ENCODE assay signal across 13 mouse cellular contexts in the genomic region with DNA sequence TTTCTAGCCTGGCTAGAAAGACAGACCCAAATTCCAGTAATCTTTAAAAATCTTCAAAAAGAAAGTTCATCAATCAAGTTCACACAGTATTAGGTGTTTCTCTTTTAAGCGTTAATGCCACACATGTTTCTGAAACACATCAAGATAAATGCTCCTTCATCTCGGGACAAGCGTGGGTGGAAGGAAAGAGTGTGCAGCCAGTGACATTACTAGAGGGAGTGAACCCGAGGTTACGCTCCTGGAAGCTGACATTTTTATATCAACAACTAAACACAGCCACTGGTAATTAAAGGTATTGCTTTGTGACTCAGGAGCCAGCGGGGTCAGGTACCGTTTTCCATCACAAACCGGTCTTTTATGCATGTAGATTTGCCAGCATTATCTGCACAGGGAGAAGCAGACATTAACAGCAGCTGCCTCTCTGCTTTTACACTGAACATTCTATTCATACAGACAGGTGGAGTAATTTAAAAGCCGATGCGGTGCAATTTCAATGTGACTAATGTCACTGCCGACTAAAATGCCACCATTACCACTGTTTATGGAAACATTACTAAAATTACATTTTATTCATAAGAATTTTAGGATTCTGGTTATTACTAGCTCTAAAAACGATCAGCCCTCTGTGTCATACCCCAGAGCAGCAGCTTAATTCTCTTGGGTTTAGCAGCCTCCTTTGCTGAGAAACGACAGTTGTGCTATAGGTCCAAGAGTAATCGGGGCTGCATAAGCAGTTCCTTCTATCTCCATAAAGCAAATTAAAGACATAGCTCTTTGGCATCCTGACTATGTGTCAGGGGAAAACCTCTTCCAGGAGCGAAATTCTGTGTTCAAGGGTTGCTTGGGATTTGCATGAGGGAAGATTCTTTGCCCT.
DNase-seq lines count a peak whose midpoint lies in the region; ATAC-seq and TF ChIP-seq lines count a peak whose summit lies in the region.
"Had no signal": no experiment of that assay in that cellular context is flagged by ENCODE, and none has a peak within 500 bp of the region (broad histone marks: within the 10 kb centered on the region; RNA-seq: fewer than 3 reads in every experiment).

No protein-coding gene starts in this region.

- ATAC-seq in heart, embryonic 11.5 days (replicated peaks; ENCODE audit: insufficient number of reproducible peaks, low FRiP score, low TSS enrichment) = no peak
- no peak for ATAC-seq in hindbrain, embryonic 11.5 days (ENCODE audit: low FRiP score)
- ATAC-seq in midbrain, postnatal 0 days (ENCODE audit: low FRiP score) = 0 out of 2 replicates have a peak, but pooled peaks have one; percentile 48
- ATAC-seq in kidney, embryonic 16.5 days (ENCODE audit: low FRiP score, low TSS enrichment) = no peak

- TF ChIP-seq CTCF in midbrain, postnatal 0 days (IDR thresholded peaks at IDR 0.05) = peak; percentile 39

- DNase-seq in heart, postnatal 36 days = no peak
- DNase-seq in R1 (ENCODE audit: low read depth, low spot score) = peak; percentile 28
- DNase-seq in hindbrain, embryonic 11.5 days (ENCODE audit: low spot score) = no peak
- DNase-seq in midbrain, postnatal 0 days (ENCODE audit: low spot score) = peak; percentile 28
- DNase-seq in layer of hippocampus, adult 9-11 months = no peak
- no peak for DNase-seq in right cerebral cortex, postnatal 4 days
- DNase-seq: cerebellum, adult 9-11 months; gastrocnemius, postnatal 25 days; kidney, adult 8-10 months; lung, adult 18-20 months had no signal

- intact Hi-C loops in heart, postnatal 36 days (cut with DNase I) = no loop called here

- H3K27me3 ChIP-seq in heart, embryonic 11.5 days (ENCODE audit: control insufficient read depth, insufficient read depth, low read length) = no peaks in the 10 kb centered on the region
- H3K27me3 ChIP-seq in hindbrain, embryonic 11.5 days (ENCODE audit: control insufficient read depth, insufficient read depth, low read length) = no peaks in the 10 kb centered on the region
- no peaks in the 10 kb centered on the region for H3K27me3 ChIP-seq in midbrain, postnatal 0 days (ENCODE audit: insufficient read depth, low read length)
- H3K27me3 ChIP-seq in kidney, embryonic 16.5 days (ENCODE audit: insufficient read depth, low read length) = no peaks in the 10 kb centered on the region
- H3K27me3 ChIP-seq: megakaryocyte, embryonic 14.5 days had no signal

- H3K4me3 ChIP-seq in heart, embryonic 11.5 days (ENCODE audit: low read depth, low read length) = no peak overlapping the region
- H3K4me3 ChIP-seq in hindbrain, embryonic 11.5 days (ENCODE audit: low read depth, low read length) = no peak overlapping the region
- 0 out of 2 replicates have a peak overlapping the region, but pooled peaks have one; percentile 1 for H3K4me3 ChIP-seq in midbrain, postnatal 0 days (ENCODE audit: low read depth, low read length)
- H3K4me3 ChIP-seq in kidney, embryonic 16.5 days (ENCODE audit: low read length) = no peak overlapping the region
- H3K4me3 ChIP-seq: megakaryocyte, embryonic 14.5 days had no signal

- H3K9me3 ChIP-seq in heart, embryonic 11.5 days (replicated peaks; ENCODE audit: control insufficient read depth, low read length) = no peaks in the 10 kb centered on the region
- no peaks in the 10 kb centered on the region for H3K9me3 ChIP-seq in hindbrain, embryonic 11.5 days (ENCODE audit: control insufficient read depth, low read length)
- no peaks in the 10 kb centered on the region for H3K9me3 ChIP-seq in midbrain, postnatal 0 days (ENCODE audit: low read length)
- no peaks in the 10 kb centered on the region for H3K9me3 ChIP-seq in kidney, embryonic 16.5 days (ENCODE audit: low read length)
- H3K9me3 ChIP-seq: megakaryocyte, embryonic 14.5 days had no signal

- no peak overlapping the region for H3K4me2 ChIP-seq in heart, embryonic 11.5 days
- no peak overlapping the region for H3K4me2 ChIP-seq in hindbrain, embryonic 11.5 days (replicated peaks; ENCODE audit: low read depth, low read length)
- peak overlapping the region; percentile 28 for H3K4me2 ChIP-seq in midbrain, postnatal 0 days (ENCODE audit: low read depth, low read length, poor library complexity, severe bottlenecking)
- no peak overlapping the region for H3K4me2 ChIP-seq in kidney, embryonic 16.5 days (replicated peaks; ENCODE audit: low read depth, low read length)

- peaks cover 33% of the 10 kb centered on the region for H3K4me1 ChIP-seq in heart, embryonic 11.5 days (ENCODE audit: control insufficient read depth, insufficient read depth, low read length)
- H3K4me1 ChIP-seq in hindbrain, embryonic 11.5 days (replicated peaks; ENCODE audit: control insufficient read depth, insufficient read depth, low read length) = peaks cover 5% of the 10 kb centered on the region; the same call in 1 of the 2 replicates
- H3K4me1 ChIP-seq in midbrain, postnatal 0 days (ENCODE audit: insufficient read depth, low read length) = no peaks in the 10 kb centered on the region; the same call in 1 of the 2 replicates
- H3K4me1 ChIP-seq in kidney, embryonic 16.5 days (ENCODE audit: insufficient read depth, low read length) = peaks cover 7% of the 10 kb centered on the region; the same call in 1 of the 2 replicates

- H3K36me3 ChIP-seq in heart, embryonic 11.5 days (ENCODE audit: control insufficient read depth, insufficient read depth, low read length) = peaks cover 2% of the 10 kb centered on the region; the same call in 1 of the 2 replicates
- H3K36me3 ChIP-seq in hindbrain, embryonic 11.5 days (ENCODE audit: control insufficient read depth, insufficient read depth, low read length) = no peaks in the 10 kb centered on the region
- H3K36me3 ChIP-seq in midbrain, postnatal 0 days (ENCODE audit: insufficient read depth, low read length) = no peaks in the 10 kb centered on the region
- H3K36me3 ChIP-seq in kidney, embryonic 16.5 days (ENCODE audit: insufficient read depth, low read length) = 0 out of 2 replicates have a peak, but pooled peaks cover 5% of the 10 kb centered on the region

- H3K27ac ChIP-seq in heart, embryonic 11.5 days (ENCODE audit: low read depth, low read length) = peak overlapping the region; percentile 10; the same call in 1 of the 2 replicates
- H3K27ac ChIP-seq in hindbrain, embryonic 11.5 days (ENCODE audit: low read depth, low read length) = peak overlapping the region; percentile 53; the same call in 1 of the 2 replicates
- peak overlapping the region; percentile 62 for H3K27ac ChIP-seq in midbrain, postnatal 0 days (ENCODE audit: low read depth, low read length)
- H3K27ac ChIP-seq in kidney, embryonic 16.5 days (ENCODE audit: low read length) = no peak overlapping the region

- WGBS in heart, embryonic 11.5 days (ENCODE audit: insufficient replicate concordance) = 52% methylated on average over 15 of the region's 15 CpGs
- 63% methylated on average over 15 of the region's 15 CpGs for WGBS in hindbrain, embryonic 11.5 days
- WGBS in midbrain, postnatal 0 days = 36% methylated on average over 15 of the region's 15 CpGs
- 37% methylated on average over 15 of the region's 15 CpGs for WGBS in kidney, embryonic 16.5 days

- H3K9ac ChIP-seq in heart, embryonic 11.5 days (ENCODE audit: low read depth, low read length) = no peak overlapping the region
- no peak overlapping the region for H3K9ac ChIP-seq in hindbrain, embryonic 11.5 days (ENCODE audit: low read depth, low read length)
- H3K9ac ChIP-seq in midbrain, postnatal 0 days (replicated peaks; ENCODE audit: low read length, poor library complexity, severe bottlenecking) = no peak overlapping the region
- no peak overlapping the region for H3K9ac ChIP-seq in kidney, embryonic 16.5 days (replicated peaks; ENCODE audit: low read length)

Comparison
In these comparisons a context has a peak if more than half of its experiments do, and no peak if none do; other contexts are left out.
1. DNase-seq: peak in R1 (single experiment) and midbrain, postnatal 0 days (single experiment); none in heart, postnatal 36 days (0 of 2), hindbrain, embryonic 11.5 days (single experiment), layer of hippocampus, adult 9-11 months (single experiment) and right cerebral cortex, postnatal 4 days (single experiment).